Mouse (Mus musculus): ENCODE results near the gene Pxylp1.

Pxylp1 gene

DNA sequence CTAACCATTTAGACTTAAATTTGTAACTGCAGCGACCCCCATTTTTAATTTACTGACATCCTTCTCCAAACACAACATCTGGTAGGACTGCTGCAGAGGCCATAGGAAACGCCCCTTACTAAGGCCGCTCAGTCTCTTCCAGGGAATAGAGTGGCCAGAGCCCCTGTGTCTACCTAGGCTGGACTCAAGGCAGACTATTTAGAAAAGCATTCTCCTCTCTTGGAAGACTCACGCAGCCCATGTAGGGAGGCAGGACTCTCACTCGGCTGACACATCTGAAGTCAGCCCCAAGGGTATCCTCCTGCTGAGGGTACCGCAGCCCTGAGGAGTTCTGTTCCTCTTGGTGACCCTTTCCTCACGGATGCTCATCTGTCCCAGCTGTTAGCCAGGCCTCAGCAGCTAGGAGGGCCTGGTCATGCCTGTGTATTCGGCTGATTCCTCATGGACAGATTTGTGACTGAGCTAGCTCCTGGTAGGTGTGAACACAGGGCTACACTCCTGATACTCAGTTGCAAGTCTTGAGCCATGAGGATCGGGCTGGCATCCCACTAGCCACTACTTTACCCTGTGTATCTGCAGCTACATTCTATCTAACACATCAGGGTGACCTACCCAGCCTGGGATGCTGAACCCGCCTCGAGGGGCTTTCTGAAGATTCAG lies 73.5 kb downstream of the Pxylp1 start:
- DNase-seq, result peak in 1 of 2 experiments; percentile 21

- peak; percentile 53 to 68 for DNase-seq
These were observed 74.2 kb downstream of the Pxylp1 start for GRCm38 (mm10) chr9:96818128-96818821.

DNA sequence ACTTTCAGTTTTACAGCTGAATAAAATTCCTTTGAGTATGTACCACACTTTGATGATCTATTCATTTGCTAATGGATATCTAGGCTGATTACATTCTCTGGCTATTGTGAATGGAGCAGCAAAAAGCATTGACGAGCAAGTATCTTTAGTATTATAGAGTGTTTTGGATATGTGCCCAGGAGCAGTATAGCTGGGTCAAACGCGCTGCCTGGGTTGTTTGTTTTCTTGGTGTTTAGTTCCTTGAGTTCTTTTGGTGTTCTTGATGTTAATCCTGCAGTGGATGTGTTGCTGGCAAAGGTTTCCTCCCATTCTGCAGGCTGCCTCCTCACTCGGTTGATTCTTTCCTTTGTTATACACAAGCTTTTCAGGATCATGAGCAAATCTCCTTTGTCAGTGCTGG lies 80.5 kb downstream of the Pxylp1 start:
- no peak for DNase-seq

DNA sequence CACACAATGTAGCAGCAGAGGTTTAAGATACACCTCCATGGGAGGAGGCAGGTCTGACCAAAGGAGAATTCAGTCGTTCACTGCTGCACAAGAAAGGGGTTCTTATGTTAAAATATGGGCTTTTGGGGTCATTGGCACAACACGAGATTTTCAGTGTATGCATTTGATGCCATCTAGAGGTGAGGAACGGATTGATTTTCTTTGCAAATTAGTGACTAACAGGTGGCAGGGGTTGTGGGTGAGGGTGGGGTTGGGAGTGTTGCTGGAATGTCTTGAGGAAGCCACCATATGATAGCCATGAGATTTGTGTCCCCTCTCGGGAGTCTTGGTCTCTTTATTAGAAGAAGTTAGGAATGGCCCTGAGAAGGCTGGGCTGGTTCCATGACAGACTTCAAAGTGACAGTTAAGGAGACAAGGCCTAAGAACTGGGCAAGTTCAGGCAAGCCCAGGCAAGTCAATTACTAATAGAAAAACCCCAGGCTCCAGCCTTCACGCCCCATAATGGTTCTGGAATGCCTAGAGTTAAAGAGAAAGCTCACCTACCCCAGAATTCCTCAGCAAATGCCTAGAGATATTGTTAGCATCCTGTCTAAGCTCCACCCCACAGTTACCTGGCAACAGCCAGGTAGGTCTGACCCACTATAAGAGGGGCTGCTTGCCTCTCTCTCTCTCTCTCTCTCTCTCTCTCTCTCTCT lies 92.2 kb downstream of the Pxylp1 start:
- no peak for DNase-seq

DNA sequence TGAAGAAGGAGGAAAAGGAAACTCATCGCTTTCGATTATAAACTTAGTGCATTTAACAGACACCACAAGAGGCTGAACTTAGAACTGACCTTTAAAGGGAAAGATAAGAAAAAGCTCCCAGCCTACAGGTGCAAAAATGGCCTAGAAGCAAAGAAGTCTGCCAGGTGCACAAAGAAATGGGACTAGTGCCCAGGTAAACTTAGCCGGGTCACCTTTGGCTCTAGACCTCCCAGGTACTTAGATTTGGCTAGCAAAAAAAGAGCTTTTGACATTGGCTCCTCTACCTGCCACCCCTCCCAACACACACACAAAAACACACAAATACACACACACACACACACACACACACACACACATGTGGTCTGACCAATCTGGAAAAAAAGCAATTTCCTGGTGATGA lies 95.2 kb downstream of the Pxylp1 start:
- DNase-seq, result no peak

DNA sequence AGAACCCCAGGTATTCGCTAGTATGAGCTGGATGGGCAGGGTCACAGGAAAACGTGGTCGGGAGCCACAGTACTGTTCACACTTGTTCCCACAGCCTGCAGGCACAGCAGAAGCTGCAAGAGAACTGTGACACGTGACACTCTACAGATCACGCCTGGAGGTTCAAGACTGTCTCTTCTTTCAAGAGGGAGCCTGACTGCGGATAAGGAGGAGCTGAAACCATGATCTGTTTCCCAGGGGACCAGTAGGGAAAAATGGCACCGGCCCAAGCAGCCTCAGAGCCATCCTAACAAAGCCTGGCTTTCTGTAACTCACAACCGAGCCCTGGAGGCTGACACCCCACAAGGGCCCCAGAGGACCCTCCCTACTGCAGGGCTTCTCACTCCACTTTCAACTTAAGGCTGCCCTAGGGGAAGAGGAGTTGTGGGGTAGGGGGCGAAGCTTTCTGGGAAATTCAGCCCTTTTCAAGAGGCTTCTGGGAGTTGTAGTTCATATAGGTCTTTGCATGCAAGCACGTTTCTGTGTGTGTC lies 97.0 kb downstream of the Pxylp1 start:
- DNase-seq, result peak; percentile 56 to 64

- no peak for DNase-seq
These were observed 97.9 kb downstream of the Pxylp1 start for GRCm38 (mm10) chr9:96794601-96795000.

GRCm38 (mm10) chr9:96792543-96792942 lies 99.9 kb downstream of the Pxylp1 start:
- DNase-seq, result no peak

GRCm38 (mm10) chr9:96790389-96791007 lies 102.0 kb downstream of the Pxylp1 start:
- peak in 1 of 2 experiments; percentile 23 for DNase-seq

DNA sequence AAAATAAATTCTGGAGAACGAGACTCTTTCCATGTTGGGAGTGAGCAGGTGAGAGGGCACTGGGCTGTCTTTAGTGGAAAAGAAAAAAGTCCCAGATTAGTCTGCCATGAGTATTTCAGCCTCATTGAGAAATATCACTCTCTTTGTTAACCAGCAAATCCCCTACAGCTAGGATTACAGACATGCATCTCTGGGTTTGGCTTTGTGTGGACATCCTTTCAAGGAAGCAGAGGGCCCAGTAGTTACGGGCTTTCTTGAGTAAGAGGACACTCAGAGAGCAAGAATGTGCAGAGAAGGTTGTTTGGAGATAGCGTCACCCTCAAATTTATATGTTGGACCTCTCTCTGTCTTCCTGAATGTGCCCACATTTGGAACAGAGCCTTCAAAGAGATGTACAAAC lies 102.6 kb downstream of the Pxylp1 start:
- DNase-seq, result no peak

DNA sequence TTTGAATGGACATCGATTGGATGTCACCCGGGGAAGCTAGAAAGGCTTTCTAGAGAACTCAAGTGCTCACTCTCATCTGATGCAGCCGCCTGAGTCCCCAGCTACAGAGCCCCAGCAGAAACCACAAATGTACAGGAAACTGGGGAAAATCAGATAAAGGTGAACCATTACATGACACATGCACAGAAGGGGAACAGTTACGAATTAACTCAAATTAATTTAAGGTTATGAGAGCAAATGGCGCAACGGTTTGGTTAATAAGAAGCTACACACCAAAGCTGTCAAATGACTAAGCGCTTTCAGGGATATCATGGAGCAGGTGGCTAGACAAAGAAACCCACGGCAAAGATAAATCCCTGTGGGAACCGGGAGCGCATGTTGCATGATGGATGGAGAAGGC lies 104.7 kb downstream of the Pxylp1 start:
- no peak for DNase-seq

GRCm38 (mm10) chr9:96785871-96786342 lies 106.6 kb downstream of the Pxylp1 start:
- DNase-seq, result no peak

DNA sequence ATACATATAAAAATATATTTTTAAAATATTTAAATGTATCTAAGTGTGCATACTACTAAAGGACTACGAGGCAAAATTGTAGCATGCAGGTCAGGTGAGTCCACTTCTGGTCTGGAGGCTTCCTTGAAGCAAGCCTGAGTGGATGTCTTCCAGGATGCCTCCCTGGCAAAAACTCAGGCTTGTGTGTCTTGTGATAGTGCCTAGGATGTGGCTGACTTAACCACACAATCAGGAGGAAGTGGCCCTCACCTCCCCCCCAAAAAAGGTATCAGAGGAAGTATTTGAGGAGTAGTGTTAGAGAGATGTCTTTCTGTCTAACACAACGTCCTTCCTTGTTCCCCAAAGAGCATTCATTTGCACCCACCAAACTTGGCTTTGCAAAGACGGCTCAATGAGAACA lies 107.3 kb downstream of the Pxylp1 start:
- no peak for DNase-seq

- no peak for DNase-seq
These were observed 108.8 kb downstream of the Pxylp1 start for GRCm38 (mm10) chr9:96783667-96784066.

DNA sequence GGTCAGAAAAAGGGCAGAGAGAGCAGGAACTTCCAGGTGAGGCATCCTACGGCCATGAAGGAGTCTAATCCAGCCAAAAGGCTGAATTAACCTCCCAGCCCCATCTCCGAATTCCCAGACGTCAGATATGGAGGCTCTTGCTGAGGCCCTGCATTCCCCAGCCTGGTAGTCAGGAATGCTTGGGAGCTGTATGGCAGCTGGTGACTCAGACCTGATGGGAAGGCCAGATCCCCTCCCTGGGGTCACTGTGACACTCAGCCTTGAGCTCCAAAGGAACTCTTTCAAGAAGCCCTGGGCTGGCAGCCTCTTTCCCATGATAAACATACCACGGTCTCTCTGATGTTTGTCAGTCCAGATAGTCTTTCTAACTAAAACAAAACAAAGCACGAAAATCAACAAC lies 109.2 kb downstream of the Pxylp1 start:
- no peak for DNase-seq

DNA sequence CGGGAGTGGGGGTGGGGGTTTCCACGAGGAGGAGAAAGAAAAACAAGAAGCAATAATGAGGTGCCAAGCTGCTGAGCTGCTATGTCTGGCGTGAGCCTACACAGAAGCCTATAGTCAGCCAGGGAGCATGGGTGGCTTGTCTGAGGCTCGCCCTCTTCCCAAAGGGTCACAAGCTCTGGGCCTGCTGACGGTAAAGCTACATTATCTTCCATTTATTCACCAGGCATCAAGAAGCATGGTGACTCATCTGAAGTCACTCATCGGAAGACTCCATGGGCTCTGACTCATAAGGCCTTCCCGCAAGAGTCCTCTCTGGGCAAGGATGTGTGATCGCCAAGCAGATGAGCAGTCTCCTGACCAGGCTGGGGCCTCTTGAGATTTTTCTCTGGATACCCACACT lies 110.4 kb downstream of the Pxylp1 start:
- no peak for DNase-seq
